Mouse (Mus musculus) heart, adult 9 months (tissue): ENCODE results near the gene Btbd2.

Source experiments
- DNase-seq, 2 experiments: peaks; one replicate each; pipeline ENCODE4 v3.0.0; 2022; ENCODE audit warnings: low spot score in 2 of 2

Gene Btbd2

DNA sequence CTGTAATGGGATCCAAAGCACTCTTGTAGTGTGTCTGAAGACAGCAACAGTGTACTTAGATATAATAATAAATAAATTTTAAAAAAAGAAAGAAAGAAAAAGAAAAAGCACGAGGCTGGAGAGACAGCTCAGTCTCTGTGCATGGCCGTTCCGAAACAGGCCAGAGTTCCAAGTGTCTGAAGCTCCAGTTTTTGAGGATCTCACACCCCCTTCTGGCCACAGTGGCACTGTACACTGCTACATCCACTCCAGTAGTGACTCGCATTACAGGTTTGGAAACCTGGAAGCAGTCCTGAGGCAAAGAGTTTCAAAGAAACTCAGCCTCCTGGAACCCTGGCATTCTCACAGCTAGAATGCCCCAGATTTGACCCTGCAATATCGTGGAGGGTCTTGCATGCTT lies 31.0 kb upstream of the Btbd2 start:
- peak in 1 of 2 experiments; percentile 78 for DNase-seq

GRCm38 (mm10) chr10:80686617-80687016 lies 29.7 kb upstream of the Btbd2 start:
- DNase-seq: no peak

DNA sequence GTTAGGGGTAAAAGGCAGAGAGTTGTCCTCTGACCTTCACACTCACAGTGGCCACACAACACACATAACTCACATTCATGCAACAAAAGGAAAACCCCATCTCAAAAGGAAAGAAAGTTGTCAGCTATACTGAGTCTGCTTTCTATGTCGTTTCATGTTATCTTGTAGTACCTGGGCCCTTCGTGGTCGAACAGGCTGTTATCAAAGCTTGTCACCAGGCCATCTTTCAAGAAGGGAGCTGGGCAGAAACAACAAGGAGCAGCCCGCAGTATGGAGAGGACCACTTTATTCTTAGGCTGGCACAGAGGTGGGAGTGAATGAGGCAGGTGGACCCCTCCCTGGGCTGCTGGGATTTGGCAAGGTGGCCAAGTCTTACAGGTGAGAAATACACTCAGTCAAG lies 28.1 kb upstream of the Btbd2 start:
- DNase-seq: no peak

DNA sequence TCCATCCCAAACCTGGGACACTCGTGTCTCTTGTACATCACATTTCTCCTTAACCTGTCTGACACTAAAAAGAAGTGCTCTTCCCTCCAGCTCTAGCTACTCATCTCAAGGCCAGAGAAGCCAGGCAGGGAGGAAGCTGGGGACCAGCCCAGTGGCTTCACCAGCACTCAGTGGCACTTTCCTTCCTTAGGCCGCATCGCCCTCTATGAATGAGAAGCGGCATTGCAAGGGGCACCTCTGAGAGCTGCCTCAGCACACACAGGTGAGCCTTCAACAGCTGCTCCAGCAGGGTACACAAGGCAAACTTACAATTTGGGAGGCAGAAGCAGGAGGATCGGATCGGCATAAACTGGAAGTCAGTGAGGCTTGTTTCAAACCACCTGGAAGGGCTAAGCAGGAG lies 27.3 kb upstream of the Btbd2 start:
- peak in 1 of 2 experiments; percentile 60 for DNase-seq

DNA sequence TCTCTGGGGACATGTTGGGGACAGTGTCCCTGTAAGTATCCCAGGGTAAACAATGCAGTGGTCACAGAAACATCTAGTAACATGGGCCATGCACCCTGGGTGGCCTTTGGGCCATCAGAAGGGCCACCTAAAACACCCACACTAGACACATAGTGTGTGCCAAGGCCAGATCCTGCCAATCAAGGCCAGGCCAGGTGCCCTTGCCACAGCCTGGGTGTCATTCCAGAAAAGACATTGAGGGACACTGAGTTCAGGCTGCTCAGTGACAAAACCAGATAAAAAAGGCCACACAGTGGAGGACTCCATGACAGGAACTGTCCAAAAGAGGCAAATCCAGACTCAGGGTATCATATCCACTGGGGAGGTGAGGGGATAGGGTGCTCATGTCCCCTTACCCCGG lies 26.8 kb upstream of the Btbd2 start:
- no peak for DNase-seq

DNA sequence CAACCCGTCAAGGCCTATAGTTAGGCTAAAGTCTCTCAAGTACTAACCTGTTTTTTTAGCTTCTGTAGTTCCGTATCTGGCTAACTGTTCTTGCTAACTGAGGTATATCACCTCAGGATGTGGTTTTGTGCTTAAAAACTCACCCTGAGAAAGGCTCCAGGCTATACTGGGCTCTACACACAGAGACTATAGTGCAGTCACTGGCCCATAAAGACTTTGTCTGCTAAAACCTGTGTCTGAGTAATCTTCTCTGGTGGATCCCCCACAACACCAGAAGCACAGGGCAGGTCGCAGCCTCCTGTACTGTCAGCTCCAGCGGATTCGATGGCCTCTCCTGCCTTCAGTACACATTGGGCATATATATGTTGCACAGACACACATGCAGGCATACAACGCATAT lies 25.1 kb upstream of the Btbd2 start:
- DNase-seq: no peak

DNA sequence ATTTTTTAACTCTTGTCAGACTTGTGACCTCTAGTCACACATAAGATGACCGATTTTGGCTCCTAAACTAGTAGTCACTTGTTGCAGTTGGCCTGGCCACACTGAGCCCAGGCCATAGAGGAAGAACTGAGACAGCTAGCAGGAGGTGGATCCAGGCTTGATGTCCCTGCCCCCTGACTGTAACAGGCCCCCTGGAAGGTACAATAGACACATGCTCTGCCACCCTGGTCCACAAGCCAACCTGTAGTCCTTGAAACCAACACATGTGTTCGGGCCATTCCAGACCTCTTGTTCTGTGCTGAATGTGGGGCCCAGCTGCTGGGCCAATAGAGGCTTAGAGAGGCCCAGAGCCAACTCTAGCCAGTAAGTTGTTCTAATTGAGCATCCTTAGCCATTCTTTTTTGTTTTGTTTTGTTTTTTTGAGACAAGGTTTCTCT lies 23.4 kb upstream of the Btbd2 start:
- DNase-seq: no peak

GRCm38 (mm10) chr10:80679556-80680259 lies 22.8 kb upstream of the Btbd2 start:
- DNase-seq: no peak

DNA sequence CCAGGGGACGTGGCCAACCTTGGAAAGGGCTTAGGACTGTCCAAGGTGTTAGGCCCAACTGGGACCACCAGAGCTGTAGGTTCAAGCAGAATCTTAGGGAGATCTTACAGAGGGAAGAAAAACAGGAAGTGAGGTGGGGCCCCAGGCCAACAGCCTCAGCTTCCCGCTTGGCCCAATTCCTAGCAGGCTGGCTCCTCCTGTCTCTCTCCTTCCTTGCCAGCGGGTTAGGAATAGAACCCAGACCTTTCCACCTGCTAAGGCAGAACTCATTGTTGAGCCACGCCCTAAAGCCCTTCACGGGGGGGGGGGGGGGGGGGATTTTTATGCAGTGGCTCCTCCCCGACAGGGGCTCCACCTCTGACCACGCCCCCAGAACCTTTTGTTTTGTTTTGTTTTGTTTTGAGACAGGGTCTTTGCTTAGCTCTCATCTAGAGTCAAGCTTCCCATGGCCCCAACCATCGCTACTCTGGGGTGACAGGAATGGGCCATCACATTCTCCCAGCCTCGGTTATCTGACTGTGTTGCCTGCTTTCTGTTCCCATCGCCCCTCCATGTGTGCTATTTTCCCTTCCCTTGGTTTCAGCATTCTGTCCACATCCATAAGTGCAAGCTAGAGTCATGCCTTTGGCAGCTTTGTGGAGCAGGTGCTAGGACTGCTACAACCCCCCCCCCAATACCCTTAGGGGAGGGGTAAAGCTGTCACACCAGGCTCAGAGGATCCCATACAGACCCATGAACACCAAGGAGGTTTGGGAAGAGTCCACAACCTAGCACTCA lies 21.9 kb upstream of the Btbd2 start:
- no peak for DNase-seq

DNA sequence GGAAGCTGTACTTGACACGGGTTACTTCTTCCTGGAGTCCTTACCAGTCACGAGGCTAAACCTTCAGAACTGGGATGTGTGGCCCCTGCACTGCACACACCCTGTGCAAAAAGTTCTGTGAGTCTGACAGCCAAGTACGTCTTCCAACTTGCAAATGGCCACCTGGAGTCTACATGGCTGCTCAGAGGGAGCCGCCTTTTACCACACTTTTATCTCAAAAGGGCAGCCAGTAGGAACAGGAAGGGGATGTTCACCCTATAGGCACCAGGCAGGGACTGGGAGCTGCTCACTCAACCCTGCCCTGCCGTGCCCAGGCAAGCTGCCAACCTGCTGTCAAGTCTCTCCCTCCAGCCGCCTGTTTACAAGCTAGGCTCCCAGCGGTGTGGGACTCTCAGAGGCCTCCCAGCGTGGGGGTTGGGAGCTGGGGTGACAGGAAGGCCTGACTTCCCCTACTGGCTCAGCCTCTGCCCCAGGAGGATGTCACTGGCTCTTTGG lies 21.1 kb upstream of the Btbd2 start, which contains the start of gene Mknk2:
TSS of gene Mknk2 (minus strand) at position 171 of the 495 bp plus-strand sequence.
- peak; percentile 95 to 98 for DNase-seq

GRCm38 (mm10) chr10:80677128-80677875 lies 20.4 kb upstream of the Btbd2 start:
- DNase-seq: peak in 1 of 2 experiments; percentile 54

DNA sequence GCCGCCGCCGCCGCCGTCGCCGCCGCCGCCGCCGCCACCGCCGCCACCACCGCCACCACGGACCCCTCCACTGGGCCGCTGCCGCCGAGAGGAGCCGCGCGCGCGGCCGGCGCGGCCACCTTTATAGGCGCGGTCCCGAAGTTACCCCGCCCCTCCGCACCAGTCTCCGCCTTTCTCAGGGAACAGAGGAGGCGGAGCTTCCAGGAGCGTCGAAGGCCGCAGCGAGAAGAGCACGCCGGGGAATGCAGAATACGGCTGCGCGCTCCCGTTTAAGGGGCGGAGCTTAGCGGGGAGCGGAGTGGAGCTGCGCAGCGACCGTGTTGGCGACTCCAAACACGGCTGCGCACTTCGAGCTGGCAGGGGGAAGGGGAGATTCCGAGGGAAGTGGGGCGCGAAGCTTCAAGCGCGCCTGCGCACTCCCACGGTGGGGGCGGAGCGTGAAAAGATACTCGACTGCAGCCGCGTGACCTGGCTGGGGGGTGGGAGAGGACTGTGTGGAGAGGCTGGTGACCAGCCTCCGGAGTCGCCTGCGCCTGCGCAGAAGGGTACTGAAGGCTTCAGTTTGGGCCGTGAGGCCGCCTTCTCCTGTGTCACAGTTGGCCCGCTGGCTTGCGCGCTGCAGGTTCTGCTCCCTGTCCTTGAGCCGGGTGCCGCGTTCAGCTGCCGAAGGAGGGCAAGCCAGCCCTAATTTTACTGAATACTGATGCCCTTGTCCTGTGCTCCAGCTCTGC lies 19.5 kb upstream of the Btbd2 start:
- peak; percentile 99 for DNase-seq

DNA sequence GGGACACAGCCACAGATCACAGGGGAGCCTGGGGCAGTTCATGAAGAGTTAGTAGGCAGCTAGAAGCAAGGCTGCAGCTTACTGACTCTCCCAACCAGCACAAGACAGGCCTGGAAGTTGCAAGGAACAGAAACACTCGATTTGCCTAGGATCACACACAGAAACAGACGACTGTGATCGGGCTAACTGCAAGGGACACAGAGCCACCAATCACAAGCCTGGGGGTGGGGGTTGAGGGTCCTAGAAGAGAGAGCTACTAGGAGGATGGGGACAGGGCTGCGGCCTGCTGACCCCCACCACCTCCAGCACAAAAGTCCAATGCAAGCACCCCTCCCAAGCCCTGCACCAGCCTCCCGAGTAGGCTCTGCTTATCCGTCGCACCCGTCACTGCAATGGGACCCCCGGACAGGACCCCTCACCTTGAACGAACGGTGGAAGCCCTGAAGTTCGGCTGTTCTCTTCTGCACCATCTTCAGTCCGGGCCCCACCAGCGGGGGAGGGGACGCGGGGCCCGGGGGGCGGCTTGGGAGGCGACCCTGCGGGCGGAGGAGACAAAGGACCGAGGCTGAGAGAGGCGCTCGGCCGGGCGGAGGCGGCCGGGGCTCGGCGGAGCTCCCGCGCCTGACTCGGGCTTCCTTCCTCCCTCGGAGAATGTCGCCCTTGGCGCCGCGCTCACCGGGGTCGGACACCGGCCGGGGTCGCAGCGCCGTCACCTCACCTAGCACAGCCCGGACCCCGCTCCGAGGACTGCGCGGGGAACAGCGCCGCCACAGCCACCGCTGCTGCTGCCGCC lies 18.7 kb upstream of the Btbd2 start:
- no peak for DNase-seq

DNA sequence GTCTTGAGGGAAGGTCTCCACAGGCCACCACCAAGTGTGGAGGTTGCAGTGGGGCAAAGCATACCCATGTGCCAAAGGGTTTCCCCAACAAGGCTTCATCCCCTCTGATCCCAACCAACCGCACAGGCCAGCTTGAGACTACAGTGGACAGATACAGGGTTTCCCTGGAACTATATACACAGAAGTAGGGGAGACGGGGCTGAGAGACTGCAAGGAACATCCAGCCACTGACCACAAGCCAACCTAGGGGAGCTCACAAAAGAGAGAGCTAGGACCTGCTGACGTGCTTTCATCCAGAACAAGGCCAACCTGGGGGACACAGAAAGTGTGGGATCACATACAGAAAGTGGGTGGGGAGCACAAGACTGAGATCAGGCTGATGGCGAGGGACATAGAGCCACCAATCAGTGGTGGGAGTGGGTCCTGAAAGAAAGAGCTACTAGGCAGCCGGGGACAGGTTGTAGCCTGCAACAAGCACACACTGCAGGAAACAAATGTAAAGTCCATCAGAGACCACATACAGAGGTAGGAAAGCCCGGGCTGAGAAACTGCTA lies 18.1 kb upstream of the Btbd2 start:
- DNase-seq: no peak

- DNase-seq: peak; percentile 83 to 85
Measured at GRCm38 (mm10) chr10:80674161-80674711, 17.4 kb upstream of the Btbd2 start.

DNA sequence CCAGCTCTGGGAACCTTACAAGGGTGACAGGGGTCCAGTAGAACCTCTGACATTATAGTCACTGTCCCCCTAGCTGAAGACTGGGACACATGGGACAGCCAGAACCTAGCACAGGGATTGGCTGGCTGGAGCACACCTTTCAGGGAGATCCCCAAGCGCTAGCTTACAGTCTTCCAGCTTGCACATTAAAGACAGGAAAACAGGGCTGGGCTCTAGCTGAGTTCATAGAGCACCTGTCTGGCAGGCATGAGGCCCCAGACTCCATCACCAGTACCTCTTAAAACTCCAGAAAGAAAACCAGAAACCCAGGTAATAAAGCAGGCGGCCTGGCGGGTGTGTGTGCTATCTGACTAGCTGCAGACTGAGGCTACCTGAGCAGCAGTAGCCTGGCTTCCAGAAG lies 16.8 kb upstream of the Btbd2 start:
- no peak for DNase-seq

DNA sequence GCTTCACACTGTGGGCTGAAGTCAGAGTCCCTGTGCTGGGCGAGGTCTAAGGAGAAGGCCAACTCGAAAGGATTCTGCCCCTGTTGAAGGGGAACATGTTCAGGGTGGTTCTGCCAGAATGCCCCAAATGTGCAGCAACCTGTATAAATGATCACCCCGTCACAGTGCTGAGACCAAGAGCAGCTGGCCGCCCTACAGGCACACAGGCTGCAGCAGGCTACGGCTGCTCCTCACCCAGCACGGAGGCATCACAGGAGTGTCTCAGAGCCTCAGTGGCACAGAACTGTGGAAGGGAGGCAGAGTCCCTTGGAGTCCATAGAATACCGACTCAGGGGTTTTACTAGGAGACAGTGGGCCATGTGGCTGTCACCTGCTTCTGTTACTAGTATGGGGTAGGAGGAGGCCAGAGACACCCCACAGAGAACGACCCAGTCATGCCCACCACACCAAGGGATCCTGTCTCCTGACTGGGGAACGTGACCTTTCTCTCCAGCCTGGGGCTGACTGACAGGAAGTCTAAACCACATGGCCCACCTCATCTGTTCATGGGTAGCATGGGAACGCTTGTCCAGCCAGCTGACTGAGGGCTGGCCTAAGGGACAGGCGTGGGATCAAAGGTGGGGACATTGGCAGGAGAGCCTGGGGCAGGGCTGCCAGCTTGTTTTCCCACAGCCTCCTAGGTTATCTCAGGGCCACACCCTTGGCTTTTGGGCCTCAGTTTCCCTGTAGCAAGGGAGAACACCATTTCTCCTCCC lies 15.2 kb upstream of the Btbd2 start:
- peak in 1 of 2 experiments; percentile 65 for DNase-seq

DNA sequence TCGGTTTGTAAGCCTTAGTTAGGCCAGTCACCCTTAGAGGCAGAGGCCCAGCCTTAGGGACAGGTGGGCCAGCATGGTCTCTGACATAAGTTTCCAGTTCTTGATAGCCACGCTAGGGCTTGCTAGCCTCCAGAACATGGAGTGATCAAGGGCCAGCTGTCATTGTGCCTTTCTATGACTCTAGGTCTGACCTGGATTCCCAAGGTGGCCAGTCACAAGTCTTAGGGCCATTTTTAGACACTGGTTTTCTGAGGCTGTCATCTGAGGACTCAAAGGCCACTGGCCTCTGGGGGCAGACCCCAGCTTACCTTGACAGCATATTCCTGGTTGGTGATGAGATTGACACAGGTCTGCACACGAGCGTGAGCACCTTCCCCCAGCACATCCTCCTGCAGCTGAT lies 14.4 kb upstream of the Btbd2 start:
- DNase-seq: no peak

GRCm38 (mm10) chr10:80670531-80670930 lies 13.7 kb upstream of the Btbd2 start:
- DNase-seq: no peak
